Mouse (Mus musculus) CD4-positive helper T cell, adult 2 months (primary cell): Measurements from ENCODE around the gene Rsl1d1.

Experiments used
- DNase-seq: peaks from one replicate; pipeline ENCODE4 v3.0.0-alpha.2; 2012; ENCODE audit warnings: low read depth, missing footprints, low spot score

Rsl1d1 gene

GRCm38 (mm10) chr16:11164695-11165255 is 38.4 kb downstream of the Rsl1d1 start:
- DNase-seq = no peak

- peak; percentile 87 for DNase-seq
Measured at GRCm38 (mm10) chr16:11157721-11158120, 45.4 kb downstream of the Rsl1d1 start.

- DNase-seq = no peak
Measured at GRCm38 (mm10) chr16:11154500-11154899, 48.6 kb downstream of the Rsl1d1 start.

- peak; percentile 26 for DNase-seq
Measured at GRCm38 (mm10) chr16:11143706-11144483, 59.2 kb downstream of the Rsl1d1 start.
